Mouse (Mus musculus): ENCODE measurements around the gene Vmn1r131. TPM values are rescaled to one million over a fixed set of nuclear protein-coding genes. Genes with fewer than 3 reads are reported as not detected.
"Not testable (repeated sequence)": the region's sequence is repeated elsewhere in the genome, so short reads cannot be mapped to it uniquely, and the experiment has no call there.

The Vmn1r131 gene
- not detected in 2 replicates for polyA plus RNA-seq (2015; fragmentation: Nextera tagmentation; extraction: Ambion mirVana)

GRCm38 (mm10) chr7:21545990-21546389, at the start of gene Vmn1r131:
TSS of gene Vmn1r131 (minus strand) at chr7:21546090.
- H3K4me3 ChIP-seq; H3K4me1 ChIP-seq; ATAC-seq (ENCODE audit: insufficient number of reproducible peaks, insufficient read depth, low FRiP score, low TSS enrichment, low read depth); H3K36me3 ChIP-seq; H3K9me3 ChIP-seq; H3K9ac ChIP-seq; H3K27me3 ChIP-seq; H3K4me2 ChIP-seq; H3K27ac ChIP-seq: not testable (repeated sequence)
- WGBS = no CpG with 5 or more reads among the region's 2 CpGs

- not testable (repeated sequence) for H3K9me3 ChIP-seq; H3K27ac ChIP-seq; H3K4me2 ChIP-seq; H3K9ac ChIP-seq; H3K27me3 ChIP-seq; H3K4me3 ChIP-seq; ATAC-seq (ENCODE audit: insufficient number of reproducible peaks, insufficient read depth, low FRiP score, low TSS enrichment, low read depth); H3K36me3 ChIP-seq; H3K4me1 ChIP-seq
- no CpG with 5 or more reads among the region's 3 CpGs for whole genome bisulfite sequencing
Observed at GRCm38 (mm10) chr7:21511480-21511879, 34.4 kb downstream of the Vmn1r131 start, which contains the start of gene Vmn1r130. TSS of gene Vmn1r130 (plus strand) at chr7:21511780.

Other genes starting within 250 kb of the Vmn1r131 start
- not detected in 2 replicates for gene Vmn1r126, start 244.6 kb downstream of the Vmn1r131 start, polyA plus RNA-seq (2015; fragmentation: Nextera tagmentation; extraction: Ambion mirVana)
- gene Vmn1r127, start 226.2 kb downstream of the Vmn1r131 start, polyA plus RNA-seq (2015; fragmentation: Nextera tagmentation; extraction: Ambion mirVana) = not detected in 2 replicates
- not detected in 2 replicates for gene Vmn1r128, start 196.7 kb downstream of the Vmn1r131 start, polyA plus RNA-seq (2015; fragmentation: Nextera tagmentation; extraction: Ambion mirVana)
- not detected in 2 replicates for gene Vmn1r129, start 184.8 kb downstream of the Vmn1r131 start, polyA plus RNA-seq (2015; fragmentation: Nextera tagmentation; extraction: Ambion mirVana)
- gene Gm6882, start 113.3 kb downstream of the Vmn1r131 start, polyA plus RNA-seq (2015; fragmentation: Nextera tagmentation; extraction: Ambion mirVana) = not detected in 2 replicates
- not detected in 2 replicates for gene Vmn1r130, start 34.3 kb downstream of the Vmn1r131 start, polyA plus RNA-seq (2015; fragmentation: Nextera tagmentation; extraction: Ambion mirVana)
- gene Vmn1r132, start 68.0 kb upstream of the Vmn1r131 start, polyA plus RNA-seq (2015; fragmentation: Nextera tagmentation; extraction: Ambion mirVana) = not detected in 2 replicates
- gene Gm4175, start 215.4 kb upstream of the Vmn1r131 start, polyA plus RNA-seq (2015; fragmentation: Nextera tagmentation; extraction: Ambion mirVana) = not detected in 2 replicates

Measured in embryonic facial prominence, embryonic 13.5 days (tissue).